Mouse (Mus musculus): ENCODE data around the gene Parvb.

DNA sequence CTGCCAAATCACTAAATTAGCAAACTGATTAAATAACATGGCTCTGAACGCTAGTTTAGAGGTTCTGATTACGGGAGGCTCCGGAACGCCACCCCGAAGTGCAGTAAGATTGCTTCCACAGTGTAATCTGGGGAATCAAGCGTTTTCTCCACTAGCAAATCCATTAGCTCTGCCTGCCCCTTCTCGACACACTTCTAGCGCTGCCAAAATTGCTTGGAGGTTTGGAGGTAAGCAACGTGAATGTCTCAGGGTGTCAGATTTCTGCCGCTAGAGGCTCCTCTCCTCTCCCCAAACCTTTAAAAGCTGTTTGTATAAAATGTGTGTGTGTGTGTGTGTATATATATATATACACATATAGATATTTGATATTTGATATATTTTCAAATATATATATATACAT, 7.1 kb upstream of the Parvb start:
- no peak for TF ChIP-seq CTCF (IDR thresholded peaks at IDR 0.05; ENCODE audit: control insufficient read depth, insufficient read depth, insufficient replicate concordance, low read depth, low read length)
- TF ChIP-seq POLR2A (IDR thresholded peaks at IDR 0.05; ENCODE audit: control insufficient read depth, low read depth, low read length): no peak

Measured in testis, adult 2 months (tissue).